Mouse (Mus musculus) limb, embryonic 13.5 days (tissue): Measurements from ENCODE around the gene Cpm. TPM values are rescaled to one million over a fixed set of nuclear protein-coding genes. Genes with fewer than 3 reads are reported as not detected.
"Not testable (repeated sequence)": the region's sequence is repeated elsewhere in the genome, so short reads cannot be mapped to it uniquely, and the experiment has no call there.

Experiments used
- ATAC-seq: fragments of 200-750 bp; cut with Nextera tagmentation; 2 replicates; pipeline ENCODE4 v1.8.0; 2017; ENCODE audit warnings: low read depth, moderate number of reproducible peaks, moderate TSS enrichment; ENCODE audit not compliant: low FRiP score
- H3K27ac ChIP-seq: fragments of 300-500 bp; sonication (generic); 2 replicates; pipeline ENCODE4 v1.5.1; 2015; ENCODE audit warnings: inconsistent platforms, mild to moderate bottlenecking, moderate library complexity
- H3K27me3 ChIP-seq: fragments of 300-500 bp; sonication (generic); 2 replicates; pipeline ENCODE4 v1.6.1; 2015; ENCODE audit warnings: mild to moderate bottlenecking, inconsistent platforms
- H3K36me3 ChIP-seq: fragments of 300-500 bp; sonication (generic); 2 replicates; pipeline ENCODE4 v1.6.1; 2015; ENCODE audit warnings: inconsistent platforms, mild to moderate bottlenecking, moderate library complexity
- H3K4me1 ChIP-seq: fragments of 300-500 bp; sonication (generic); 2 replicates; pipeline ENCODE4 v1.6.1; 2015; ENCODE audit warnings: inconsistent platforms
- H3K4me2 ChIP-seq: fragments of 300-500 bp; sonication (generic); replicated peaks from 2 replicates; pipeline ENCODE4 v1.6.1; 2015; ENCODE audit warnings: inconsistent platforms, mild to moderate bottlenecking, moderate library complexity
- H3K4me3 ChIP-seq: fragments of 300-500 bp; sonication (generic); 2 replicates; pipeline ENCODE4 v1.5.1; 2015; ENCODE audit warnings: moderate library complexity, mild to moderate bottlenecking, inconsistent platforms
- H3K9ac ChIP-seq: fragments of 300-500 bp; sonication (generic); 2 replicates; pipeline ENCODE4 v1.6.1; 2015; ENCODE audit warnings: mild to moderate bottlenecking, inconsistent platforms
- H3K9me3 ChIP-seq: fragments of 300-500 bp; sonication (generic); 2 replicates; pipeline ENCODE4 v1.6.1; 2016; ENCODE audit warnings: inconsistent platforms
- WGBS: fragments of 180-500 bp; shearing (Covaris S2); methylation state at CpG from one replicate; pipeline ENCODE4 v1.1.7; 2015; 5-methylcytosine and 5-hydroxymethylcytosine counted together
- polyA plus RNA-seq: library from polyadenylated mRNA; unstranded; fragments of >200 nt; fragmentation: Nextera tagmentation; extraction: Ambion mirVana; gene quantifications from 2 replicates; pipeline ENCODE4 v1.2.1, GENCODE M21; 2015

Cpm gene
- polyA plus RNA-seq, 1 experiment from 2014 or later: 42.8 TPM

DNA sequence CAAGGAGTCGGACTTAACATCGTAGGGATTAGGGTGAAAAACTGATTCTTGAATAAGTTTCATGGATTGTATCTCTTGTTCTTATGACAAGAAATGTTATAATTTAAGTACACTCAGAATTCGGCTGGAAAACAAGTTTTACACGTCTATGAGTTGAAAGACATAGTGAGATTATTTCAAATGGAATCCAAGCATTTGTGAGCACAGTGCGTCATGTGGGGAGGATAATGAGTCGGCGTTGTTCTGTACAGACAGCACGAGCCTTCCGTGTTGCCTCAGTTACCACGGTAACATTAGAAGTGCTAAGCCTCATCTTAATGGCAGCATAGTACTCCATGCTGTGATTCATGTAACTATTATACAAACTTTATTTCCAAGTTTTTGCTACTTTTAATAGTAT, 42.0 kb upstream of the Cpm start:
- Histone ChIP-seq H3K27me3 (no peaks in the 10 kb centered on the region), H3K4me2 (peak overlapping the region; percentile 31; the same call in 1 of the 2 replicates), H3K4me3 (no peak overlapping the region), H3K36me3 (no peaks in the 10 kb centered on the region), H3K27ac (0 out of 2 replicates have a peak overlapping the region, but pooled peaks have one; percentile 2), H3K4me1 (peaks cover 33% of the 10 kb centered on the region), H3K9ac (no peak overlapping the region), H3K9me3 (no peaks in the 10 kb centered on the region)
- no peak for ATAC-seq
- 82% methylated on average over 10 of the region's 10 CpGs for WGBS

DNA sequence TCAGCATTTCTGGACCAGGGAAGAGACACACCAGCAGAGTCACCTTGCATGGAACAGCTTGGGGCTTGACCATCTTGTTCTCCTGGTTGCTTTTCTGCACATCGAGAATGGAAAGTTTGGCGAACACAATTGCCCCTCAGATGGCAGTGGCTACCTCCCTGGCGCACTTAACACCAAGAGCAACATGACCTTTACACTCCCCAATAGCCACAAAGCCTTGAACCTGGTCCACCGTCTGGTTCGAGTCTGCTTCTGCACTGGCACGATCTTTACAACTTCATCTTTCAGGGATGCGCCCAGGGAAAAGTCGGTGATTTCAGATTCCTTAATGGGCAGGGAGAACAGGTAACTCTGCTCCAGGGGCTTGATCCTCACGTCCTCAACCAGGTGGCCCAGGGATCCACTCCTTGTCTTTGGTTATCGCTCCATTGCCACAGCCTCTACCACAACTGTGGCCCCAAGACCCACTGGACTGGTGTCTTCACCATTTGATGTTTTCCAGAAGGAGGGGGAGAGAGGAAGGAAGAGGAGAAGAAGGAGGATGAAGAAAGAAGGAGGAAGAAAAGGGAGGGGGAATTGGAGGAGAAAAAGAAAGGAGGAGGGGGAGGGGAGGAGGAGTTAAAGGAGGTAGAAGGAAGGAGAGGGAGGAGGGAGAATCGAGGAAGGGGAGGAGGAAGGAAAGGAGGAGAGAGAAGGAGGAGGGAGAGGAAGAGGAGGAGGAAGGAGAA, 40.7 kb upstream of the Cpm start:
- not testable (repeated sequence) for H3K27ac ChIP-seq, H3K4me2 ChIP-seq, ATAC-seq, H3K9ac ChIP-seq, H3K9me3 ChIP-seq, H3K4me3 ChIP-seq, H3K36me3 ChIP-seq, H3K27me3 ChIP-seq
- WGBS: 80% methylated on average over 11 of the region's 11 CpGs
- peaks cover 29% of the 10 kb centered on the region for H3K4me1 ChIP-seq

DNA sequence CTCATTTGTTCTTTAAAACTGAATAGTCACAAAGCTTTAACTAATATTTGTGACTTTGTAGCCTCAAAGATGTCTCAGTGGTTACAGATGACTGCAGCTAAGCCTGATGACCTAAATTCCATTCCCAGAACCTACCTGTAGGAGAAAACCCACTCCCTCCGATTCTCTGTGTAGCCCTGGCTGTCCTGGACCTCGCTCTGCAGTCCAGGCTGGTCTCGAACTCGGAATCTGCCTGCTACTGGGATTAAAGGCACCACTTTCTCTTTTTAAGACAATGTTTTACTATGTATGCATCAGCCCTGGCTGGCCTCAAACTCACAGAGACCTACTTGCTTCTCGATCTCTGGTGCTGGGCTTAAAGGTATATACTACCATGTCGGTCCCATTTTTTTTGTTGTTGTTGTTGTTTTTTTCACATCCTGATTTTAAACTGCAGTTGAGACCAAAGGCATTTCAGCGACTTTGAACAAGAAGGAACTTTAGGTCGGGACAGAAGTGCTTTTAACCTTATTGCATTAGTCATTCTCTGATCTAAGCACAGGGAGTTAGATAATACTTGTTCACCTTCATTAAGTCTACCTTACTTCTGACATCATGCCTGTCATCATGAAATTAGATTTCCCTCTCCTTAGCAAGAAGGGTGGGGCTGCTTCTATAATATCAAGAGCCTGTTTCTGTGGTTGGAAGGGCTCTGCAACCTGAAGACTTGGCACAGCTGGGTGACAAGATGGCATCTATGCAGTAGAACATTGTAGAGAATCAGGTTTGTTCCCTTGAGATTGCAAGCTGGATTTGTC, 40.0 kb upstream of the Cpm start:
- H3K4me1 ChIP-seq: peaks cover 22% of the 10 kb centered on the region
- no peak overlapping the region for H3K27ac ChIP-seq
- H3K36me3 ChIP-seq: no peaks in the 10 kb centered on the region
- no peaks in the 10 kb centered on the region for H3K27me3 ChIP-seq
- no peak overlapping the region for H3K9ac ChIP-seq
- H3K9me3 ChIP-seq: no peaks in the 10 kb centered on the region
- 83% methylated on average over 8 of the region's 8 CpGs for WGBS
- ATAC-seq: no peak
- no peak overlapping the region for H3K4me3 ChIP-seq
- no peak overlapping the region for H3K4me2 ChIP-seq

DNA sequence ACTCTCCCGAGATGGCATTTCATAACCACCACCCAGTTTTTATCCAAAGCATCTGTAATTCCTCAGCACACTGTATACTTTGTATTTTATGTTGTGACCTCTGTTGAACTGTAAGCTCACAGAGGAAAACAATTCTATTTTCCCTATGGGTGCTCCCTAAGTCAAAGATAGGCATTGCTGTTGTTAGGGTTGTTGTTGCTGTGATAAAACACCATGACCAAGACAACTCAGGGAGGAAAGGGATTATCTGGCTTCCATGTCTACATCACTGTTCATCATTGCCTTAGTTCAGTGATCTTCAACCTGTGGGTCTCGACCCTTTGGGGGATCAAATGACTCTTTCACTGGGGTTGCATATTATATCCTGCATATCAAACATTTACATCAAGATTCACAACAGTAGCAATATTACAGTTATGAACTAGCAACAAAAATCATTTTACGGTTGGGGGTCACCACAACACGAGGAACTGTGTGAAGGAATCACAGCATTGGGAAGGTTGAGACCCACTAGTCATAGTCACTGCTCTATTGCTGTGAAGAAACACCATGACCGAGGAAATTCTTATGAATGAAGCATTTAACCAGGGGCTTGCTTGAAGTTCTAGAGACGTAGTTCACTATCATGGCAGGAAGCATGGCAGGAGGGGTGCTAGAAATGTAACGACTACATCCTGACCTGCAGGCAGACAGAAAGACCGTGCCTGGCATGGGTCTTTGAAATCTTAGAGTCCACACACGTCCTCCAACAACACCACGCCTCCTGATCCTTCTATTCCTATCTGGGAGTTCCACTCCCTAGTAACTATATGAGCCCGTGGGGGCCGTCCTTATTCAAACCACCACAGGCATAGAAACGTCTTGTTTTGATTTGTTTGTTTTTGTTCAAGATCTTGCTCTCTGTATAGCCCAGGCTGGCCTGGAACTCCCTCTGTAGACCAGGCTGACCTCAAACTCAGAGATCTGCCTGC, 38.7 kb upstream of the Cpm start:
- WGBS: 49% methylated on average over 13 of the region's 13 CpGs

DNA sequence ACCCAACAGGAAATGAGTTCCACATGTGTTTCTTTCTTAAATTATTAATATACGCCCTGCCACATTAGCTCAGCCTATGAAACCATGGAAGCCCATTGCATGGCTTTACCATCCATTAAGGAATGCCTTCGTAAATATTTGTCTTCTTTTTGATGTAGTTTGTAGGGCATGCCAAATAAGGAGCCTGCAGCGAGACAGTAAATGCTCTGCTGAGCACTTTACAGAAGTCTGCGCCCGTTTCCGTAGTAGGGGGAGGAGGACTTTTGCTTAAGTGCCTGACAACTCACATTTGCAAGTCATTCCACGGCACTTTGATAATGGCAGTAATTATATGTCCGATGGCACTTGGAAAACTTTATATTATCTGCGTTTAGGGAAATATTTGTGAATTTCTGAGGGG, 37.5 kb upstream of the Cpm start:
- peak overlapping the region; percentile 39 for H3K4me2 ChIP-seq

More for the DNA sequence above, 38.7 kb upstream of the Cpm start:
- Histone ChIP-seq H3K4me1 (peaks cover 21% of the 10 kb centered on the region), H3K27me3 (no peaks in the 10 kb centered on the region), H3K4me2 (no peak overlapping the region), H3K27ac (no peak overlapping the region), H3K9ac (no peak overlapping the region), H3K4me3 (no peak overlapping the region), H3K36me3 (no peaks in the 10 kb centered on the region), H3K9me3 (no peaks in the 10 kb centered on the region)
- ATAC-seq: no peak

DNA sequence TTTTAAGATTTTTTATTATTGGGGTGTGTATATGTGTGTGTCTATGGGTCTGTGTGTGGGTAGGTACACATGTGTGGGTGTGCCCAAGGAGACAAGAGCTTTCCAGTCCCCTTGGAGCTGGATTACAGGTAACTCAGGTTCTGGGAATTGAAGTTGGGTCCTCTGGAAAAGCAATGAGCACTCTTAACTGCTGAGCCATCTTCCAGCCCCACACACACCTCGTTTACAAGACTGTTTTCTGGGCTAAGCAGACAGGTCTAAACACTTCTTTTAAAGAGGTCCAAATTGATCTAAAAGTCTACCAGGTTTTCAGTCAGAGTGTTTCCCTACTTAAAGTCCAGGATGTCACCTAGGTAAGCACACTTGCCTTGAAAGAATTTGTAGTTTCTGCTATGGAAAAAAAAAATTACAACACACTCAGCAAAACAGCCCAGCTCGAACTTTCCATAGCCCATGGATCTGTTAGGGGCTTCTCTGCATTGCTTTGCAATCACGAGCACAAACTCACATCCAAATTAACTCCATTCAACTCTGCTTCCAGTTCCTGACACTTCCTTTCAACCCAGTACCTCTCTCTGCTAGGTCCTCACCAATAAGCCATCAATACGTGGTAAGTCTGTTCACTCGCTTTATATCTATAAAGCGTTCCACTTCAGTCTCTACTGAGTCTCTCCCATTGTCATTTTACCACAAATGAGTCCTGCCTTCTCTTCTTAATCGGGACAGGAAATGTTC, 36.8 kb upstream of the Cpm start:
- 59% methylated on average over 7 of the region's 7 CpGs for WGBS
- no peak for ATAC-seq

More for the DNA sequence above, 37.5 kb upstream of the Cpm start:
- Histone ChIP-seq H3K4me3 (no peak overlapping the region), H3K36me3 (no peaks in the 10 kb centered on the region), H3K4me1 (peaks cover 29% of the 10 kb centered on the region), H3K9me3 (no peaks in the 10 kb centered on the region), H3K9ac (no peak overlapping the region), H3K27me3 (no peaks in the 10 kb centered on the region), H3K27ac (no peak overlapping the region)
- 0 out of 2 replicates have a peak, but pooled peaks have one; percentile 29 for ATAC-seq
- whole genome bisulfite sequencing: 8% methylated on average over 9 of the region's 9 CpGs

DNA sequence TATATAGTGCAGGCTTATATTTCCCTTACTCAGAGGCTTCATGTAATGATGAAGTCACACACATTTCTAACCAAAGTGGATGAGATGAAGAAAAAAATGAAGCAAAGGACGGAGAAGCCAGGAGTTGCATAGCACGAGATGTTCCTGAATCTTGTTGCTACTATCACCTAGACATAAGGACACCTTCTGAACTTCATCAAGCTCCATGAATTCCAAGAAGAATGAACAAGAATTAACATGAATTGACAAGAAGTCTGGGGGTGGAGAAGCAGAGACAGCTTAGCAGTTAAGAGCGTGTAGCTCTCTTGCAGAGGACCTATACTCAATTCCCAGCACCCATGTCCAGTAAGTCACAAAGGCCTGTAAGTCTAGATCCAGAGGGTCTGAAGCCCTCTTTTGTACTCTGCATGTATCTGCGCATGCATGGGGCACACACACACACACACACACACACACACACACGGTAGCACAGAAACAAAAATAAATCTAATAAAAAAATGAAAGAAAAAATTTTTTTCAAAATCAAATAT, 36.2 kb upstream of the Cpm start:
- Histone ChIP-seq H3K9ac (no peak overlapping the region), H3K27ac (no peak overlapping the region), H3K4me1 (peaks cover 29% of the 10 kb centered on the region), H3K4me2 (no peak overlapping the region), H3K4me3 (no peak overlapping the region), H3K36me3 (no peaks in the 10 kb centered on the region), H3K9me3 (no peaks in the 10 kb centered on the region), H3K27me3 (no peaks in the 10 kb centered on the region)
- WGBS: 89% methylated on average over 5 of the region's 5 CpGs
- no peak for ATAC-seq

More for the DNA sequence above, 36.8 kb upstream of the Cpm start:
- Histone ChIP-seq H3K4me3 (no peak overlapping the region), H3K27ac (no peak overlapping the region), H3K9me3 (no peaks in the 10 kb centered on the region), H3K36me3 (no peaks in the 10 kb centered on the region), H3K9ac (no peak overlapping the region), H3K4me2 (no peak overlapping the region), H3K27me3 (no peaks in the 10 kb centered on the region), H3K4me1 (peaks cover 29% of the 10 kb centered on the region)

DNA sequence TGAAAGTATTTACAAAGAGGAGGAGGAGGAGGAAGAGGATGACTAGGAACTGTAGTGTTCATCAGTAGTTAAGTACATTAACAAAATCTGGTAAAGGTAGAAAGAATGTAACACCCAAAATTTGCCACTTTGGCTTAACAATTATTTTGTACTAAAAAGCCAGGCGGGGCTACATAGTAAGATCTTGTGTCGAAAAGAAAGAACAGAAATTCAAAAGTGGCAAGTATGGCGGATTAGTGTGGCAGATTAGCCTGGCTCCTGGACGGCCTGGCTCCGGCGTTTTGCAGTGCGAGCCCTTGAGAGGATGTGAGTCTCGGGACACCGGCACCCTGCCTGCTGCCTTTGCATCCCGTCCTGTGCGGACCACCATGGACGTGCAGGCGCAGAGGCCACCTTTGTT, 35.4 kb upstream of the Cpm start:
- Histone ChIP-seq H3K27me3 (no peaks in the 10 kb centered on the region), H3K4me1 (peaks cover 29% of the 10 kb centered on the region), H3K9me3 (no peaks in the 10 kb centered on the region), H3K9ac (no peak overlapping the region), H3K4me2 (no peak overlapping the region), H3K27ac (no peak overlapping the region), H3K4me3 (no peak overlapping the region), H3K36me3 (no peaks in the 10 kb centered on the region)
- no peak for ATAC-seq
- WGBS: 92% methylated on average over 13 of the region's 13 CpGs

DNA sequence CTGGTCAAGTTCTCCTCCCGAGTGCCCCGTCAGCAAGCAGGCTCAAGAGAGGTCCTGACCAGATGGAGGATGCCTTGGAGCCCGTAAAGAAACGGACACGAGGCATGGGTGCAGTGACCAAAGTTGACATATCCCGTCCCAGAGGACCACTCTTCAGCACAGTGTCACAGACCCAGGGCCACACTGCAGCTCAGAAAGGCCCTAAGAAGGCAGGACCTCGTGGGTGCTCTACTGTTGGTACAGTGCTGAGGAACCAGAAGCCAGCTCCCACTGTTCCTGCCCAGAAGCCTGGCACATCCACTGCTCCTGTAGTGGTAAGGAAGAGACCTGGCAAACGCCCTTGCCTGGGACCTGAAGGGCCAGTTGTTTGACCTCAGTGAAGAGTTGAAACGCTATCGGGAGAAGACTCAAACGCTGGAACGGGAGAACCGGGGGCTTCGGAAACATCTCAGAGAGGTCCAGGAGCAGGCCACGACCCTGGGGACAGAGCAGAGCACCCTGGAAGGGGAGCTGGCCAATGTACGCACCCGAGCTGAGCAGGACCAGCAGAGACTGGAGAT, 34.9 kb upstream of the Cpm start:
- H3K27me3 ChIP-seq: no peaks in the 10 kb centered on the region
- no peak overlapping the region for H3K4me2 ChIP-seq
- WGBS: 89% methylated on average over 17 of the region's 17 CpGs
- no peak overlapping the region for H3K27ac ChIP-seq
- peaks cover 29% of the 10 kb centered on the region for H3K4me1 ChIP-seq
- no peaks in the 10 kb centered on the region for H3K36me3 ChIP-seq
- H3K4me3 ChIP-seq: no peak overlapping the region
- no peak for ATAC-seq
- H3K9me3 ChIP-seq: no peaks in the 10 kb centered on the region
- no peak overlapping the region for H3K9ac ChIP-seq

DNA sequence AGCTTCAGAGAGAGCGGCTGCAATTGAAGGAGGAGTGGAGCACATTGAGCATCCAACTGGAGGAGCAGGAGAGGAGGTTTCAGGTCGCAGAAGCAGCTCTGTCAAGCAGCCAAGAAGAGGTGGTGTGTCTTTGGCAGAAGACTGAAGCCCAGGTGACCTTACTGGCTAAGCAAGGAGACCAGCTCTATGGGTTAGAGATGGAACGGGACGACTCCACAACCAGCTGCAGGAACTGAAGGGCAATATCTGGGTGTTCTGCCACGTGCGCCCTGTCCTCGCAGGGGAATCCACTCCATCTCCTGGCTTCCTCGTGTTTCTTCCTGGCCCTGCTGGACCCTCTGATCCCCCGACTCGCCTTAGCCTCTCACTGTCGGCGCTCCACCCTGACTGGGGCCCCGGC, 34.4 kb upstream of the Cpm start:
- WGBS: 91% methylated on average over 13 of the region's 13 CpGs

More for the DNA sequence above, 34.4 kb upstream of the Cpm start:
- H3K27me3 ChIP-seq: no peaks in the 10 kb centered on the region
- H3K4me1 ChIP-seq: peaks cover 29% of the 10 kb centered on the region
- no peak overlapping the region for H3K4me2 ChIP-seq
- H3K9me3 ChIP-seq: no peaks in the 10 kb centered on the region
- H3K9ac ChIP-seq: no peak overlapping the region
- no peaks in the 10 kb centered on the region for H3K36me3 ChIP-seq
- H3K4me3 ChIP-seq: no peak overlapping the region
- ATAC-seq: no peak
- no peak overlapping the region for H3K27ac ChIP-seq
